Mouse (Mus musculus) frontal cortex, adult 2 months (tissue): ENCODE data around the gene Heca. TPM values are rescaled to one million over a fixed set of nuclear protein-coding genes. Genes with fewer than 3 reads are reported as not detected.

Experiments
- polyA plus RNA-seq: library from polyadenylated mRNA; depleted of rRNA; stranded (reverse); fragments of >200 nt; gene quantifications from 2 replicates; pipeline ENCODE4 v1.2.3, GENCODE M21; 2012; rRNA removed

Heca gene
- polyA plus RNA-seq, 1 experiment, result 17.4 TPM

Other genes with a start within 250 kb of the Heca start
- 75.0 and 91.6 TPM in 2 replicates for gene Cited2, start 224.8 kb downstream of the Heca start, polyA plus RNA-seq
- gene Txlnb, start 151.8 kb downstream of the Heca start, polyA plus RNA-seq, result 0.86 and 1.4 TPM in 2 replicates
- 22.5 and 23.2 TPM in 2 replicates for gene Abracl, start 75.2 kb upstream of the Heca start, polyA plus RNA-seq
- gene Reps1, start 107.8 kb upstream of the Heca start, polyA plus RNA-seq, result 62.9 and 66.8 TPM in 2 replicates